Mouse (Mus musculus) left cerebral cortex, postnatal 4 days (tissue): ENCODE results near the gene Serinc5. TPM values are rescaled to one million over a fixed set of nuclear protein-coding genes. Genes with fewer than 3 reads are reported as not detected.
A peak's percentile ranks its signal among the peaks of the same experiment; 100 is the strongest.
"Not testable (repeated sequence)": the region's sequence is repeated elsewhere in the genome, so short reads cannot be mapped to it uniquely, and the experiment has no call there.

Source experiments
- DNase-seq: peaks from one replicate; pipeline ENCODE4 v3.0.0-alpha.2; 2022
- intact Hi-C: fragments of 180-260 bp; cut with DNase I; formaldehyde crosslinking; loops from one replicate; pipeline ENCODE4 v1.15.1; 2025
- total RNA-seq, 2 experiments: library from RNA; stranded (reverse); gene quantifications; 2 replicates each; pipeline ENCODE4 v1.2.3; 2021

The Serinc5 gene
- total RNA-seq, 2 experiments from 2014 or later = 37.0 to 38.5 TPM

- DNase-seq = no peak
- intact Hi-C loops = no loop called here
These were observed 48.7 kb downstream of the Serinc5 start for GRCm38 (mm10) chr13:92659611-92660010.

- no peak for DNase-seq
- intact Hi-C loops = no loop called here
These were observed 51.8 kb downstream of the Serinc5 start for GRCm38 (mm10) chr13:92662555-92663286.

- intact Hi-C loops = no loop called here
These were observed 54.1 kb downstream of the Serinc5 start for GRCm38 (mm10) chr13:92665008-92665407.

GRCm38 (mm10) chr13:92668214-92668985 lies 57.5 kb downstream of the Serinc5 start:
- intact Hi-C loops = no loop called here

More at GRCm38 (mm10) chr13:92665008-92665407, 54.1 kb downstream of the Serinc5 start:
- no peak for DNase-seq

GRCm38 (mm10) chr13:92671727-92672126 lies 60.8 kb downstream of the Serinc5 start:
- intact Hi-C loops = no loop called here

More at GRCm38 (mm10) chr13:92668214-92668985, 57.5 kb downstream of the Serinc5 start:
- DNase-seq = no peak

GRCm38 (mm10) chr13:92674676-92675075 lies 63.8 kb downstream of the Serinc5 start:
- DNase-seq = no peak
- intact Hi-C loops = no loop called here

More at GRCm38 (mm10) chr13:92671727-92672126, 60.8 kb downstream of the Serinc5 start:
- DNase-seq = no peak

- intact Hi-C loops = no loop called here
- no peak for DNase-seq
These were observed 64.4 kb downstream of the Serinc5 start for GRCm38 (mm10) chr13:92675308-92675707.

- no peak for DNase-seq
- intact Hi-C loops = no loop called here
These were observed 65.2 kb downstream of the Serinc5 start for GRCm38 (mm10) chr13:92675897-92676584.

GRCm38 (mm10) chr13:92677656-92678055 lies 66.8 kb downstream of the Serinc5 start:
- DNase-seq = no peak
- intact Hi-C loops = no loop called here

GRCm38 (mm10) chr13:92679661-92680060 lies 68.8 kb downstream of the Serinc5 start:
- intact Hi-C loops = no loop called here
- no peak for DNase-seq

- DNase-seq = no peak
- intact Hi-C loops = no loop called here
These were observed 70.7 kb downstream of the Serinc5 start for GRCm38 (mm10) chr13:92681541-92681940.

GRCm38 (mm10) chr13:92682833-92683232 lies 71.9 kb downstream of the Serinc5 start:
- intact Hi-C loops = no loop called here
- DNase-seq = no peak

- DNase-seq = no peak
- intact Hi-C loops = no loop called here
These were observed 72.6 kb downstream of the Serinc5 start for GRCm38 (mm10) chr13:92683464-92683863.

- DNase-seq = no peak
- intact Hi-C loops = no loop called here
These were observed 73.4 kb downstream of the Serinc5 start for GRCm38 (mm10) chr13:92684310-92684709.

GRCm38 (mm10) chr13:92685273-92685672 lies 74.4 kb downstream of the Serinc5 start:
- intact Hi-C loops = no loop called here
- no peak for DNase-seq

GRCm38 (mm10) chr13:92687151-92687550 lies 76.3 kb downstream of the Serinc5 start:
- intact Hi-C loops, DNase-seq: not testable (repeated sequence)

- DNase-seq = no peak
- intact Hi-C loops = no loop called here
These were observed 78.2 kb downstream of the Serinc5 start for GRCm38 (mm10) chr13:92689061-92689460.

- intact Hi-C loops = no loop called here
- no peak for DNase-seq
These were observed 83.1 kb downstream of the Serinc5 start for GRCm38 (mm10) chr13:92693866-92694550.

GRCm38 (mm10) chr13:92696491-92696939 lies 85.6 kb downstream of the Serinc5 start:
- intact Hi-C loops = no loop called here
- peak; percentile 43 for DNase-seq

GRCm38 (mm10) chr13:92697141-92697540 lies 86.2 kb downstream of the Serinc5 start:
- no peak for DNase-seq
- intact Hi-C loops = no loop called here

- intact Hi-C loops = no loop called here
- no peak for DNase-seq
These were observed 87.9 kb downstream of the Serinc5 start for GRCm38 (mm10) chr13:92698781-92699180.
